Mouse (Mus musculus): ENCODE results near the gene Lsr.
"Not testable (repeated sequence)": the region's sequence is repeated elsewhere in the genome, so short reads cannot be mapped to it uniquely, and the experiment has no call there.

The Lsr gene

GRCm38 (mm10) chr7:30959786-30960349, 13.4 kb downstream of the Lsr start:
- no peak for DNase-seq

- DNase-seq = no peak
These were observed 14.3 kb downstream of the Lsr start for GRCm38 (mm10) chr7:30958866-30959487.

DNA sequence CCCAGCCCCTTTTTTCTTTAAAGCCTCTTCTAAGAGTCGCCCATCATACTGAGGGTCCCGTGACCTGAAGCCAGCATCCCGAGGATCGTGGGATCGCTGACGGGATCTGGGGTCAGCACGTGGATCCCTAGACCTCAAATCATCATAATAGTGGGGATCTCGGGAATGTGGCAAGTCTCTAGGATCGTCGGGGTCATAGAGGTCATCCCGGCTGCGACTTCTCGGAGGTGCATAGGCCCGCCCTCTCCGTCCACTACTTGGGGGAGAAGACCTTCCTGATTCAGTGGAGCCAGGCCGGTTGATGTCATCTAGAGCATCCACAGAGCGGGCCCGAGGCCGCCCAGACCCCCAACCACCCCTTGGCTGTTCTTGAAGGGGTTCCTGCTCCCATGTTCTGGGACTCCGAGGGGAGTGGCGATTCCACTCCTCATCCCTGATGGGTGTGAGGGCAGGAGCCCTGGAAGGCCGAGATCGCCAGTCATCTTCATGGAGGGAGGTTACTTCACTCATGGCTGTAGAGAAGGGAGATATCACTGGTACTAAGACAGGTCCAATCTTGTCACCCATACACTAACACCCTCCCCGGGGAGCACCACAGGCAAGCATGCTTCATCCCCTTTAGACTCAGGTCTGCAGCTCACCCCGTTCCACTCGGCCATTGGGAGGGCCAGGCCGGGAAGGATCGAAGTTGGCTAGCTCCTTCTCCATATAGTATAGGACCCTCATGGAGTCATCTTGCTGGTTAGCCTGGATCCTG, 15.0 kb downstream of the Lsr start:
- DNase-seq = no peak

- peak; percentile 91 for DNase-seq
These were observed 15.9 kb downstream of the Lsr start for GRCm38 (mm10) chr7:30957367-30957783.

DNA sequence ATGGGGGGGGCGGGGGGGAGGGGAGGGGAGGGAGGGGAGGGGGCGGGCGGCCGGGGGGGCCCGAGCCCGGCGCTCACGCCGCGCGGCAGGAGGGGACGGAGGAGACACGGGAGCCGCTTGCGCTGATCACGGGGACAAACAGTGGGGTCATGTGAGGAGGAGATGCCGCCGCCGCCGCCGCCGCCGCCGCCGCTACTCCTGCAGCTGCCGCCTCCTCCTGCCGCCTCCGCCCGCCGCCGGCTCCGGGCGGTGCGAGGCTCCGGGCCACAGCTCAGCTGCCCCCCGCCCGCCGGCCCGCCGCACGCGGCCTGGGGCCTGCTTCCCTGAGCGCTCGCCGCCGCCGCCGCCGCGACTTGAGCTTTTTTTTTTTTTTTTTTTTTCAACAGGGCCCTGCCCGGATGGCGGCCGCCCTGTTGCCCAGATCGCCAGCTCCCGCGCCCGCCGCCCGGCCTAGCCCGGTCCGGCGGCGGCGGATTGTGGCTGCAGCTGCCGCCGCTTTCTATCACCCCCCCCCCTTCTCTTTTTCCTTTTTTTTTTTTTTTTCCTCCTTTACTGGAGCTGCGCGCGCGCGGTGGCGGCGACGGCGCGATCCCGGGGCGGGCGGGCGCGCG, 16.4 kb downstream of the Lsr start, which contains the start of gene Usf2:
Gene Usf2, minus strand, starts transcription at position 48 of the 611 bp plus-strand sequence.
- DNase-seq = peak; percentile 87

- DNase-seq = no peak
These were observed 16.9 kb downstream of the Lsr start for GRCm38 (mm10) chr7:30956357-30956751.

DNA sequence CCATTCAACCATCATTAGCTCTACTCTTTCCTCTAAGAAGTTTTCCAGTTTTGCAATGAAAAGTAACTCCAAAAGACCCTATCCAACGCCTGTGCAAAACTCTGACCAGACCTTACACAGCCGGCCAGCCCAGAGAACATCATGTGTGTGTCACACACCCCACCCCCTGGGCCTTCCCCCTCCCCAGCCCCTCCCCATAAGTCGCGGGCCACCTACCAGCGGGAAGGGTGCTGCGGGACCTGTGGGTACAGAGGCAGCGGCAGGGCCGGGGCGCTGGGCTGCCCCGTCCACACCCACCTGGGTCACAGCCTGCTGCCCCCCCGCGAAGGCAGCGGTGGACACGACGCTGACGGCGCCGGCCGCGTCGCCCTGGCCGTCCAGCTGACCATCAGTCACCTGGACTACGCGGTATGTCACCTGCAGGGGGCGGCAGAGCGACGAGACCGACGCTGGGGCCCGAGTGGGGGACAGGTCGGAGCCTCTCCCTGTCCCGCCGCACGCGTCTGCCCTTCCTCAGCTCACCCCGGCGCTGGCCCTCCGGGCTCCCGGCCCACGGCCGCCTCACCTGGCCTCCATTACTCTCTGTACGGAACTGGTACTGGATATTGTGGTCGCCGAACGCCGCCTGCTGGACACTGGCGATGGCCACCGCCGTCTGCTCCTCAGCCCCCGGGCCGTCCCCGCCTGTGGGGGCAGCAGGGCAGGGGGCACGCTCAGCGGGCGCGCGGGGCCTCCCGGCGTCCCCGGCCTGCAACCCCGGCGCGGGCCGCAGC, 17.5 kb downstream of the Lsr start:
- DNase-seq = peak; percentile 75

DNA sequence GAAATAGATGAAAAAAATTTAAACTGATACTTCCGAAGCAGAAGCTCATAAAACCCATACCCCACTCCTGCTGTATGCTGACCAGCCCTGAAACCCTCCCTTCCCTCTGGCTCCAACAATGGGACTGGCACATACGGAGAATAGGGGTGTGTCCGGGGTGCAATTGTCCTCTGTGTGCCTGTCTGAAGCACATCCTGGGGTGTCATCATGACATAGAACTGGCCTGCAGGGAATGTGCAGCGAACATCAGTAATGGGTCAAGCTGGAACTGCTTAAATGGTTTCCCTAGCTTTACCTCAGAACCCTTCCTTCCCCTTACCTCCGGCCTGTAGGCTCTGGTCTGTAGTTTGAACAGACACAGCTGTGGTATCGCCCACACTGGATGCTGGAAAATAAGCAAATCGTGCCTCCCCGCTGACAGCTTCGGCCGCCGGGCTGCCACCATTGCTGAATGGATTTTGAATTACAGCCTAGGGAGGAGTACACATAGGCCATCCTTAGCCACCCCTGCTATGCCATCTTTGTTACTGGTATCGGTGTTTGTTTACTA, 18.2 kb downstream of the Lsr start:
- DNase-seq = no peak

- no peak for DNase-seq
These were observed 19.2 kb downstream of the Lsr start for GRCm38 (mm10) chr7:30954036-30954435.

GRCm38 (mm10) chr7:30953459-30953858, 19.8 kb downstream of the Lsr start:
- DNase-seq = no peak

DNA sequence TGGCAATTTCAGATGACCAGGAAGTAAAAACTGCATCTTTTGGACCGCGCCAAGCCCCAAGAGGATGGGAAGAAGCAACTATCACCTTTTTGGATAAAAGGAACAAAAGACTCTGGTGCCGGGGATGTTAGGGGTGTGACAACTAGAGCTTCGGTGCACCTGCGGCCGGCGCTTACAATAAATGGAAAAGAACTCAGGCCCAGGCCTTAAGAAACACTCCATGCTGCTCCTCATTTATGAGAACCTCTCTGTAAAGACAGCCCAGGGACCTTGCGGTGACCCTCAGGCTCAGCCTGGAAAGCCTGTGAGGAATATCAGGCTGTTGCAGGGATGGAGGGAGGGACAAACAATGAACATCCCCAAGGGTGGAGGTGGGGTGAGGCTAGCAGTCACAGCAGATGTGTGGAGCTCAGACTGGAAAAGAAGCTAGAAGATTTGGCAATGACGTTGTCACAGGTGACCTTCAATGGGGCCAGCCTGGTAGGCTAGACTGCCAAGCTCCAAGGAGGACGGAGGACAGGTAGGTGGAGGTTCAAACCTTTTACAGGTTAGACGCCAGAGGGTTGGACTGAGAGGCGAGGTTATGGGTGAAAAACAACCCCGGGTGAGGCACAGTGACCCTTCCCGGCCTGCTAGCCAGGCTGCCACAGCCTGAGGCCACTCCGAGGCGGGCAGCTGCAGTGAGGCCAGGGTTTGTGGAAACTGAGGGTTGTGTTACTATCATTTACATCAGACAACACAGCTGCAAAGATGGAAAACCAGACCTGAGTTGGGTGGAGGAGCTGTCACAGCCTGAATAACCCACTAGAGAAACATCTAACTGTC, 20.6 kb downstream of the Lsr start:
- DNase-seq = no peak

DNA sequence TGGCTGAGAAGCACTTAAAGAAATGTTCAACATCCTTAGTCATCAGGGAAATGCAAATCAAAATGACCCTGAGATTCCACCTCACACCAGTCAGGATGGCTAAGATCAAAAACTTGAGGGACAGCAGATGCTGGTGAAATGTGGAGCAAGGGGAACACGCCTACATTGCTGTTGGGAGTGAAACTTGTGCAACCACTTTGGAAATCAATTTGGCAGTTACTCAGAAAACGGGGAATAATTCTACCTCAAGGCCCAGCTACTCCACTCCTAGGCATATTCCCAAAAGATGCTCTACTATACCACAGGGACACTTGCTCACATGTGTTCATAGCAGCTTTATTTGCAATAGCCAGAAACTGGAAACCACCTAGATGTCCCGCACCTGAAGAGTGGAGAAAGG, 23.4 kb downstream of the Lsr start:
- not testable (repeated sequence) for DNase-seq

DNA sequence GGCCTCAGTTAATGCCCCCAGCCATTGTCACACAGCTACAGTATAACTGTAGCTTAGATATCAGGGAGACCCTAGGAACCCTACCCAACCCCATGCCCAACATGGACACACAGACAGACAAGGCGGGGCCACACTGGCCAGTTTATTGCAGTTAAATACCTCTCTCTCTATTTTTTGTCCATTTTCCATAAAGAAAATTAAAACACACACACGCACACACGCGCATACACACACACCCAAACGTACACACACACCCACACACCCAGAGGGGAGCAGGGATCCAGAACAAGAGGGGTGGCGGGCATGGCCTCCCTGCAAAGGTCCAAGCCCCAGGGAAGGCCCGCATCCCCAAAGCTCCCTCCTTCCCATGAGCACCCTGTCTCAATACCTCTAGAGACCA, 27.4 kb downstream of the Lsr start:
- DNase-seq = no peak

- not testable (repeated sequence) for DNase-seq
These were observed 27.8 kb downstream of the Lsr start for GRCm38 (mm10) chr7:30945466-30945865.

DNA sequence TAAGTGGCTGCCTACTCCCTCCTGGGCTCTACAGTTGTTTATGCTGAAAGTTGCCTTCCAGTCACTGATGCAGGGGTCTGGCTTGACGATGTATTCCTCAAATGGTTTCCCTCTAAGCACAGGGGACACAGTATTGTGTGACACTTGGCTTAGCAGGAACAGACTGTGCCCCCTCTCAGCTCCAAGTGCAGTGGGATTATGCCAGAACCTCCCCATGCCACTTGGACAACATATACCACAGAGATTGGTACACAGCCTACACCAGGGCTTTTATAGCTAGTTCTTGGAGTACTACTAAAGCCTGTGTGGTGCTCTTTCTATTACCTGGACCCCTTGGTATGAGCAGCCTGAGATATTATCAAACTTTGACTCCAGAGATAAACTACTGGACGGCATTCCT, 28.6 kb downstream of the Lsr start:
- not testable (repeated sequence) for DNase-seq

GRCm38 (mm10) chr7:30943909-30944635, 29.2 kb downstream of the Lsr start, which contains the start of gene Hamp:
Gene Hamp, minus strand, starts transcription at chr7:30944032.
- DNase-seq = no peak

DNA sequence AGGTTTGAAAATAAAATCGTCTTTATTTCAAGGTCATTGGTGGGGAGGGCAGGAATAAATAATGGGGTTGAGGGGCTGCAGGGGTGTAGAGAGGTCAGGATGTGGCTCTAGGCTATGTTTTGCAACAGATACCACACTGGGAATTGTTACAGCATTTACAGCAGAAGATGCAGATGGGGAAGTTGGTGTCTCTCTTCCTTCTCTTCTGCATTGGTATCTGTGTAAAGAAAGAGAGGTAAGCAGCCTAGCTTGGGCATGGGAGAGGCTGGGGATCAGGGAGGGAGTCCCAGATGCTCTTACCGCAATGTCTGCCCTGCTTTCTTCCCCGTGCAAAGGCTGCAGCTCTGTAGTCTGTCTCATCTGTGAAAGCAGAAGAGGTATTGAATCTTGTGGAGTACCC, 30.9 kb downstream of the Lsr start:
- DNase-seq = not testable (repeated sequence)

DNA sequence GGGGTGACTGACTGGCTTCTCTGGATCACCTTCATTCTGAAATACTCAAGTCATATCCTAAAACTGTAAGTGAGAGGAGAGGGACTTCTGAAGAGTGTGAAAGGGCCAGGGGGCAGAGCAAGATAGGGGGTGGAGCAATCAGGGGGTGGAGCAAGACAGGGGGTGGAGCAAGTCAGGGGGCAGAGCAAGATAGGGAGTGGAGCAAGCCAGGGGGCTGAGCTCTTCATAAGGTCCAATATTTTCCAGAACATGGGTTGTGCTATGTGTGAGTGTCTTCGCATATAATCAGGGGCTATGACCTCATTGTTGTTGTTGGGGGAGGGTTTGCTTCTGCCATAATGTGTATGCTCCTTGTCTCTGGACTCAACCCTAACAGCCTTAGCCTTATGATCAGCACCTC, 33.2 kb downstream of the Lsr start:
- DNase-seq = not testable (repeated sequence)

GRCm38 (mm10) chr7:30935422-30936099, 37.7 kb downstream of the Lsr start:
- not testable (repeated sequence) for DNase-seq

GRCm38 (mm10) chr7:30924581-30924980, 48.7 kb downstream of the Lsr start, which contains the start of gene Hamp2:
Gene Hamp2, minus strand, starts transcription at chr7:30924681.
- not testable (repeated sequence) for DNase-seq
